Mouse (Mus musculus) lung, postnatal 10 days (tissue): ENCODE data around the gene Nr6a1.

Source experiments
- DNase-seq: peaks from one replicate; pipeline ENCODE4 v3.0.0; 2021

The Nr6a1 gene

DNA sequence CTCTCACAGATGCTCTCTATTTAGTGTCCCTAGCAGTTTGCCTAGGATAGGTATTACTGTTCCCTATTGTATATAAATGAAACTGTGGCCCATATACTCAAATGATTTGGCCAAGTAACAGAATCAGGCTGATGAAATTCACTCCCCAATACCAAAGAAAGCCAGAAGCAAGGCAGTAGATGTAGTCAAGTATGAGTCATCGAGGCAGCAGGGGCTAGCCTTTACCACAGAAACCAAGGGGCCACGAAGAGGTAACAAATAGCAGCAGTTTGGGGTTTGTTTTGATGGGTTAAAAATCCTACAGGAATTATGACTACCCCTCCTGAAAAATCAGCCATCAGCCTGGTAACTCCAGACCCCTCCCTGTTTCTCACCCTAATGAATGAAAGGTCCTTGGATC, 147.5 kb downstream of the Nr6a1 start:
- DNase-seq: no peak

DNA sequence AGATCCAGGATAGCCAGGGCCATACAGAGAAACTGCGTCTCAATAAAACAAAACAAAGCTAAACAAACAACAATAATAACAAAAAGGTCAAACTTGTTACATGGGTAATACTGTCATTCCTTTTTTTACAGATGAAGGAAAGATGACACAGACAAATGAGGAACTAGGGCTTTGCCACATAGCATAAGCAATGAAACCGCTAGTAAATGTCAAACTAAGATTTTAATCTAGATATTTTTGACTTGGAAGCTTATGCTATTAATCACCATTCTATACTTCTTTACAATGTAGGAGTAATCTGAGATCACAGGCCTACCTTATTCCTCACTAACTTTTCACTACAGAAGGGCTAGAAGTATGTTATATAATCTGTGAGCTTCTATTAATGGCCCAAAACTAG, 150.2 kb downstream of the Nr6a1 start:
- no peak for DNase-seq

DNA sequence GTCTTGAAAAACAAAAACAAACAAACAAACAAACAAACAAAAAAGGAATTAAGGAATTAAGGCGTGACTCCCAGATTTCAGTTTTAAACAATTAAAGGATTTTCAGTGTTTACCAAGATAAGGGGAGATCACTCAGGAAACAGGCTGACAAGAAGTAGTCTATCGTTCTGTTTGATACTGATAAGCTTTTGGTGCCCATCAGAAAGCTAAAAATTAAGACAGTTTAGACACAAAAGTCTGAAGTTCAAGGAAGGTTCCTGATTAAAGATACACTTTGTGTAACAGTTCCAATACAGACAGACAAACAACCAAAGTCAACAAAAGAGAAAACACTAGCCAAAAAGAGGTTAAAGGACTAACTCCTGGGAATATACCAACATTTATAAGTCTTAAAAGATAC, 152.6 kb downstream of the Nr6a1 start:
- DNase-seq: no peak

DNA sequence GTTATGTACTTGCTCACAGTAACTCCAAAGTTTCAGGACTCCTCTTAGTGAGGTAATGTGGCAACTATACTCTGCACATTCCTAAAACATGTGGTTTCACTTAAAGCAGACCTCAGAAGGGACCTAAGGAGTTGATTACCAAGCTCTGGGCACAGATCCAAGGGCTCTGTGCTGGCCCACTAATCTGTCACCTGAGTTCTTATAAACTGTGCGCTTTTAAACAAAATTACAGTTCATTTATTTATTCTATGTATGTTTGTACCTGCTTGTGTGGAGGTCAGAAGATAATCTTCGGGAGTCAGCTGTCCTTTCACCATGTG, 156.1 kb downstream of the Nr6a1 start:
- DNase-seq: peak; percentile 15

DNA sequence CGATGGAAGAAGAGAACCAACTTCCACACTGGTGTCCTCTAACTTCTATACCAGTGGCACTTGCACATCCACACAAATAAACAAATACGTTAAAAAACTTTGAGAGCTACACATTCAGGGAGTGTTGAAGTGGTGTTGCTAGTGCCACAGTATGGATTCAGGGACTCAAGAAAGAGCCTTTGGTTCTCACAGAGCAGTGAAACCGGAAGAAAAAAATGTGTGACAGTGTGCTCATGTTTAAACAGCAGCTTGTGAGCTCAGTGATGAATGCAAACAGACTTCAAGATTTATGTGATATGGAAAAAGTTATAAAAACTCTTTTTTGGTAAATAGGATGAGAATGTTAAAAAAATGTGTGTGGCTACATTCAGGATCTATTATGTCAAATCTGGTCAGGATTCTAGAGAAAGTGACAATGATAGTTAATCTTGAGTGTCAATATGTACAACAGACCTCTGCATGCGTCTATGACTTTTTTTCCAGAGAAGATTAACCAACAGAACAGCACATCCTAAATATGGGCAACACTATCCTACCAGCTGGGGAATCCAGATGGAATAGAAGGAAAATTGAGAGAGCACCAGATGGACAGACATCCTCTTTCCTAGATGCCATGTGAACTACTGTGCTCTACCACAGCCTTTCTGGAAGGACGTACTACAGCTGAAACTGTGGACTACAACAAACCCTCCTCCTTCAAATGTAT, 156.6 kb downstream of the Nr6a1 start:
- no peak for DNase-seq

DNA sequence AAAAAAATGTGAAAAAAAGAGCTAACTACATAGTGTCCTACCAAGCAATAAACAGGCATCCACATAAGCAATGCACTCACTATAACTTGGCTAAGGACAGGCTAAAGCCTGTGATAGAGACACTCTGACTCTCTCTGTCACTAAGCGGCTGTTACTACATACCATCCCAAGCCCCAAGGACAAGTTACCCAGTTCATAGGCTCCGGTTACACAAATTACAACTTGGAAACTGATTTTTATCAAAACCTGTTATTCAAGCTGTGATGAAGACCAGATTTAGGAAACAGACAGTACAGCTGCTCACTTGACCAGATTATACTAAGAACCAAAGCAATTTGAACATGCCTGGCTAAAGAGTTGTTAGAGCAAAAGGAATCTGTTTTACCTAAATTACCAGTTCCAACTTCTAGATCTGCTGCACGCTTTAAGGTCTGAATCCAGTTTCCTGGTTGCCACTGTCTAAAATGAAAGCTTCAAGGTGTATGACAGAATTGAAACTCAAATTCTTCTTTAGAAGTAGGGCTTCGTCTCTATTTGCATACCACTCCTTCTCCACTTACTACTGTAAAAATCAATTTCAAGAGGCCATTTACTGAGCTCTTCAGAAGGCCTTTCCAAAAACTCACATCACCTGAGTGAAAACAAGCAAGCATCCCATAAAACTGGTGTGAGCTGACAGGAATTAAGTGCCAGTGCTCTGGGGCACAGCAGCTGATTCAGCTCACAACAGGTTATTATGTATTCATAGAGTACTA, 160.1 kb downstream of the Nr6a1 start:
- DNase-seq: no peak

DNA sequence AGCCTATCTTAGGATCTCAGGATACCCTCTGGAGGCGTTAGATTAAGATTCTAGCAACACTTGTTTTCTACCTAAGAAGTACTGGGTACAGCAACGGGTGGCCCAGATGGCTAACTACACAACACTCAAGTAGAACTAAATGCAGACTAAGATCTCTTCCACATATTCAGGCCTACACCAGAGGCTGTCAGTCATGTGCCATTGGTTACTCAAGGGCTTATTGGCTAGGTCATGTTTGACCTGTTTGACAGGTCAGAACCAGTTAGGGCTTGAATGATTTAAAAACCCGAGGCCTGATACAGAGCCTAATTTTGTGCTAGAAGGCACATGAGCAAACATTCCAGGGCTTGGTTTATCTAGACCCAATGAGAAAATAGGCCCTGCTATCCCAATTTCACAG, 187.6 kb downstream of the Nr6a1 start:
- no peak for DNase-seq

DNA sequence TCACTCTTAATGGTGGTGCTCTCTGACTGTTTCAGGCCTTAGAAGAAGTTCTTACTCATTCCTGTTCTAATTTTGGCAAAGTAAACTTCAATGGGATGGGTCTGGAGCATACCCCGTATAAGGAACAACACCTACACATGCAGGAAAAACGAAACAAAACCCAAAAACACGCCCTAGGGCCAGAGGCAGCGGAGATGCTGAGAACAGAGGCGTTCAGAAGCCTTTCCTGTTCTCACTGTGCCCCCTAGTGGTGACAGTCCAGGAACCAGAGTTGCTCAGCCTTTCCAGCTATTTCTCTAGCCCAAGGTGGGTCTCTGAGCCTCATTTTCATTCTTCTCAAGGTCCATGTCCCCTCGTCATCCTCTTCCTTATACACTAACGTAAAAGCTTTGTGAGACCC, 188.1 kb downstream of the Nr6a1 start:
- DNase-seq: peak; percentile 80

DNA sequence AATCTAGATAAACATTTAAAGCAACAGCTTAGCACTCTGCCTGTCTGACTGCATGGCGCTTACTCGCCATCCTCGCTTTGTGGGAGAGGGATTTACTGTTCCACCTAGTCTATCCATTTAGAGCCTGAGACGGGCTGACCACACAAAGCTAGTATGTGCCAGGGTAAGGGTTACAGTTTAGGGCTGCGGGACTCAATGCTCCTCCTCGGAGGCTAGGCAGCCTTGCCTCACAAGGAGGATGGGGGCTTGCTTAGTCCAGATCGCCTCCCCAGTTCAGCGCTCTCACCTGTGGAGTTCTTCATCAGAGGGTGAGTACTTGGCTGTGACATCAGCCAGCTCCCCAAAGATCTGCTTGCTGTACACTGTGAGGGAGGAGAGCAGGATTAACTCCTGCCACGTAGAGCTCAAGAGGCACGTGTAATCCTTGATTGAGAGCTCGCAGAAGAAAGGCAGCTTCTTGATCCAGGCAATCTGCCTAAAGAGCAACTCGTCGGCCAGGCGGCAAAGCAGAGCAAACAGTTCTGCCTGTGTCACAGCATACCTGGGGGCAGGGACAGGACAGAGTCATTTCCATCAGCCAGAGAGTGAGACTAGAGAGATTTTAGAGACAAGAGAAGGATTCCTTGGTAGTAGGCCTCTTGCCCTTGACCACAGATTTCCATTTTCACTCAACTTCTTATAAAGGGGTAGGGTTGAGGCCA, 188.7 kb downstream of the Nr6a1 start:
- no peak for DNase-seq

DNA sequence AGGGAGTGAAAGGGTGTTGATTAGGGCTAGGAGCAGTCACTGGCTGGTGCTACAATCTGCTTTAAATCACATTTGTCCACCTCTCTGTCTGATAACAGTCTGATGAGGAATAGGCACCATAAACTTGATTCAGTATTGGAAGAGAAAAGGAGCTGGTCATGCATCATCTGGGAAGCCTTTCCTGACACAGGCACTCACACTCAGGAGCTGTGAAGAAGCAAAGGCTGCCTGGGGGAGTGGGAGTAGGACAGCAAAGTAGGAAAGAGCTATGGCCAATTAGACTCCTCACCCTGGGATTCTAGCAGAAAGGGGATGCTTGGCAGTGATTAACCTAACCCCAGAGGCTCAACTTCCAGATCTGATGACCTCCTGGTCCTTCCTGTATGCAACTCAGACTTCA, 191.7 kb downstream of the Nr6a1 start:
- no peak for DNase-seq

DNA sequence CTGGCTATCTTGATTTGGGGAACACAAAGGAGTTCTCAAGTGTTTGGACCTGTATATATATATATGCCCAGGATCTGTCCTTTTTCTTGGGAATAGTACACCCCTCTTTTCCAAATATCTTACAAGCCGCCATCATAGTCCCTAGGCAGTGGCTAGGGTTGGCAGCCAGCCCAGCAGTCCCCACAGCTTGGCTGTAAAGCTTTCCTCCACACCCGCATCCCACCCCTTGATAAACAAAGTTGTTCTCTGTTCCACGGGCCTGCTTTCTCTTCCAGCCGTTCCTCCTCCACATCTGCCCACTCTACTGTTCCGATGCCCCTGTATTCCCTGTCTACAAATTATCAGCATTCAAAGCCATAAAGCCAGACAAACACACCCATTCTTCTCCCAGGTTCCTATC, 192.8 kb downstream of the Nr6a1 start:
- DNase-seq: no peak

DNA sequence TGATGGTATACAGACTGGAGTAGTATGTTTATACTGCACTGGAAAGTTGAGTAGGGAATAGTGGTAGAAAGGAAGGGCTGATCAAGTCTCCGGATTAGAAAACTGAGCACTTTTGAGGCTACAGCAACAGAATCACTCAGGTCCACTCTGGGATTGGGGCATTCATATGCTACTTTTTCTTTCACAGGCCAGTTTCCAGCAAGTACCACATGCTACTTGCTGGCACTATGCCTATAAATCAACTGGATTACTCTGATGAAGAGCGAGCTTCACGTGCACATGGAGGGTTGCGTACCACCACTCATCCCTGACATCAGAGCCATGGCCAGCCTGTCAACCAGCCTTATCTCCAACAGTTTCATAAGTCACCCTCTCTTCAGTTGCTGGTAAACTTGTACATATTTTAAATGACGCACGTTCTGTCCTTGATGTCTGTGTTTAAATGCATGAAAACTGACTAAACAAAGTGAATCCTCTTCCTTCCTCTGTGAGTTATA, 197.1 kb downstream of the Nr6a1 start:
- no peak for DNase-seq

DNA sequence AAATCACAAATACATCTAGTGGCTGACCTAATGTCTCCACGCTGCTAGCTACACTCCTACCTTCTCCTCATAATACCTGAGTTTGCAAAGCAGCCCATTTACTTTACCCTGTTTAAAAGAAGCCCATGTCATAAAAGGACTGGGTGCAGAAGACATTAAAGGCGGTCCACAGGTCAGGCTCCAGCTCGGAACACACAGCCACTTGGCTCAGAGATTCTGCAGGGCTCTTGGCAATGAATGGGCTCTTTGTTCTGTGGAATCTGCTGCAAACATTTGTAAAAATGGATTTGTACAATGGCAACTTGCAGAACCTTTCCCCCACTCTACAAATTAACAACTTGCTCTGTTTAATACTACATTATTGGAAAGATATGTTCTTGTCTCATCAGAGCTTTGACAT, 202.1 kb downstream of the Nr6a1 start:
- DNase-seq: no peak

DNA sequence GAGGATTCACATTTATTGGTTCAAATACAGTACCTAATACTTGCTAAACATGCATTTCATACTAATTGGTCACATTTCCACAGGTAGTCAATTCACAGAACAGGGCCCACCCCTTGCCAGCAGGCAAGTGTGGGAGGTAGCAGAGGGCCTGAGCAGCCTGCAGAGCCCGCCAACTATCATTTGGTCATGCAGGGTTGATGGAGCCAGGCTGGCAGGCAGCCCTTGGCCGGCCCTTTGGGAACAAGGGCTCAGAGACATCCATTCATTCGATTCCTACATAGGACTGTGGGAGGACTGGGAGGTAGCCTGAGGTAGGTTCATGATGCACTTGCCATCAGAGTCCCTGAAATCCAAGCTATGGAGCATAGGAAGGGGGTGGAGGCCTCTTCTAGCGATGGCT, 204.1 kb downstream of the Nr6a1 start:
- DNase-seq: no peak

DNA sequence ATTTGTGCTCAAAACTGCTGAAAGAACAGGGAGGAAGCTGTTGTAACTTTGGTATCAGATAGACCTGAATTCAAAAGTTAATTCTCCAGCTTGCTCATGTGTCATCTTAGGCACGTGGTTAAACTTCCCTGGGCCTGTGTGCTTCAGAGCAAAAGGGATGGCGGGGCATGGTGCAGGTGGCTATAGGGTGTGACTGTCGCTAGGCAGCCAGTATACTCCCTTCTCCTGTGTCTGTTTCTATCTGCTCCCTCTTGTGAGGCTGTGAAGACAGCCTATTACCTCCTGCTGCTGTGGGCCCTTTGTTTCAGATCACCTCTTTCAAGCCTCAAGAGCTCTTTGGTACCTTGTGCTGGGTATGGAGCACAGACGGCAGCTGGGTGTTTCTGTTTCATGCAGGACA, 205.4 kb downstream of the Nr6a1 start:
- no peak for DNase-seq

DNA sequence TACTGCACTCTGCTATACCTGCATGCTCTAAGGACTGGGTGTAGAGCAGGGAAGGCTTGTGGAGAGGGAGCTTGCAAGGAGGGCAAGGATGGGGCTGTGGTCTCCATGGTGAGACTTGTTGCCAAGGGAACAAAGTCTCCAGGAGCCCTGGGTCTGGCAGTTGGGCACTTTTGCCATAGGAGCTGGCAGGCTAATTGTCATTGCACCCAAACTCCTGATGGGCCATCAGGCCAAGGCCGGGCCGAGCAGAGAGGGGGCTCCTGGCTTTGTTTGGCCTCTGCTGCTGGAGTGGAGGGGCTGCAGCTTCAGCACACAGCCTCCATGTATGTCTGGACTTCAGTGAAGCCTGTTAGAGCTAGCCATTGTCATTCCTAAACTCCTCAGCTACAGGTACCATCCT, 206.8 kb downstream of the Nr6a1 start:
- no peak for DNase-seq

DNA sequence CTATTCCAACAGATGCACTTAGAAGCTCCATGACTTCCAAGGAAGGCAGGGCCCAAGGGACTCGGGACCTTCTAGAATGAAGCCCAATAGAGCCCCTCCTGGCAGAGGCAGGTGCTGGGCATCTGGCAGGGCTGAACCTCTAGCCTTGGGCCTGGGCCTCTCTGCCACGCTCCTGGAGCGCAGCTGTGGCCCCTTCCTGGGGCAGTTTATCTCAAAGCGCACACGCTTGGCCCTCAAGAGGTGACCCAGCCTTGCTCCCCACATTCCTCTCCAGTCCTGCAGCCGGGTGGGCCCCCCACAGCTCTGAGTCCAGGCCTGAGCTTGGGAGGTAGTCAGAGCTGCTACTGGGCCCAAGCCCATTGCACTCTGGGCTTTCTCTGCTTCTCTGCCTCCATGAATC, 208.1 kb downstream of the Nr6a1 start:
- DNase-seq: no peak

DNA sequence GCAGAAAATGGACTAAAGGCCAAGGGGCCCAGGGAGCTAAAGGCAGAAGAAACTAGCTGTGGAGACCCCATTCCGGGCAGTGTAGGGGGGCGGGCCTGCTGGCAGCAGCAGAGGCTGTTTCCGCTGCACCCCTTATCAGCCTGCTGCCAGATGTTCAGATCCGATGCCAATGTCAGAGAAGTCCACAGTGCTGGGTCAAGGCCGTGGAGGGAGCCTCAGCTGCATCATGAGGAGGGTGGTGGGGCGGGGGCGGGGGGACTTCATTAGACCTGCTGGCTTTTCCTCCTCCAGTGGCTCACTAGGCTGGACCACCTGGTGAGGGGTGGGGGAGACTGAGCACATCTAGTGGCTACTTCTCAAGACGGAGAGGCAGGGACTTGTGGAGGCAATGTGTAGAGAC, 208.8 kb downstream of the Nr6a1 start:
- DNase-seq: no peak

DNA sequence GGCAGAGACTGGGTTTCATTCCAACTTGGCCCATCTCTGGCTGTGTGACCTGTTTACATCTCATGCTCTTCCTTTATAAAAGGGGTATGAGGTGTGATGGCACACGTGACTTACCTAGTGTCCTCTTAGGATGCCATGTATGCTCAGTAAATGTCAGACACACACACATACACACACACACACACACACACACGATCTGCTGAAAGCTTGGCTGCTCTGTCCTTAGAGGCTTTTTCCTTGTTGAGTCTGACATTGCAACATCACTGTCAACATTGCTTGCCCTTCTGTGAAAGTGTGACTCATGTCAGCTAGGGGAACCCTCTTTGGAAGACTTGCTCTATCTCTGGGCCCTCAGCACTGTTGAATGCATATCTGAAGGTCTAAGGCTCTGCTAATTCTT, 210.1 kb downstream of the Nr6a1 start:
- no peak for DNase-seq

DNA sequence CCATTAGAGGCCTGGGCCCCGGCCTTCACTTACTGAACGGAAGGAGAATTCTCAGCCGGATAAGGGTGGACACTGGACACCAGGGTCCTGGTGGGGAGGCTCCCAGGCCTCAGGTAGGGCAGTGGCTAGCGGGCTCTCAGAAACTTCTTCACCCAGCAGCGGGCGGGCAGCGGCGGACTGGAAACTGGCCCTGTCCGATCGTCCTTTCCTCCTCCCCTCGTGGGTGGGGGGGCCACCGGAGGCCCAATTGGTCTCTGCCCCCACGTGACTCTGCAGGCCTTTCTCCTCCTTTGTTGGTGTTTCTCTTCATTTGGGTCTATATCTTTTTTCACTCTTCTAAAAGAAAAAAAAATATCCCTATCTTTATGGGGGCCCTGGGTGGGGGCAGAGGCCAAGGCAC, 213.2 kb downstream of the Nr6a1 start, which contains the start of gene Nr5a1:
TSS of gene Nr5a1 (minus strand) at position 219 of the 400 bp plus-strand sequence.
- no peak for DNase-seq

DNA sequence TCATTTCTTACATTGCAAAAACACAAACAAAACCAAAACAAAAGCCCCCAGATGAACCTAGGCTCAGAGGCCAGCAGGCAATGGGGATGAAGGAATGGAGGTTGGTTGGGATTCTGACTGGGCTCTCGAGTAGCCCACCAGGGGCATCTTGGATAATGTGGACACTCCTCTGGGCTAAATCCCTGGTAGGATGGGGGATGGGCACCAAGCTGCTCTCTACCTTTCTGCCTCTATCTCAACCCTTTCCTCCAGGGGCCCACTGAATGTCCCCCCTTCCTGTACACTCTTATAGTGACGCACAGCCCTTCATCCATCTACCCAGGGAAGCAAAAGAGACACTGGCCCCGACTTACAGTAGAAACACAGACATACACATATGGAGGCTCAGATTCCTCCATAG, 213.9 kb downstream of the Nr6a1 start:
- DNase-seq: no peak

DNA sequence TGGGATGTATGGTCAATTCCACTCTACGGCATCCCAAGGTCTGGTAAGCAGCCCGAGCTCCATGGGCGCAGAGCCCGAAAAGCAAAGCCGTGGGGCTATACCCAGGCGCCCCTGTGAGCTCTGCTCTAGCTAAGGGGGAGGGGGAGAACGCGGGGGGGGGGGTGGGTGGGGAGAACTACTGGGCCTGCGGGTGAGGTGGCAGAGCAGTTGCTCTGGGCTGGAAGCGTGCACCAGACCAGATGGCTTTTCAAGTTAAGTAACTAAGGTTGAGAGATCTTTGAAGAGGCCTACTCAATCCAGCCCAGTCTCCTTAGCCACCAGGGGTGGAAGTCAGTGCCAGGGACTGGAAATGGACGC, 214.7 kb downstream of the Nr6a1 start:
- DNase-seq: no peak

DNA sequence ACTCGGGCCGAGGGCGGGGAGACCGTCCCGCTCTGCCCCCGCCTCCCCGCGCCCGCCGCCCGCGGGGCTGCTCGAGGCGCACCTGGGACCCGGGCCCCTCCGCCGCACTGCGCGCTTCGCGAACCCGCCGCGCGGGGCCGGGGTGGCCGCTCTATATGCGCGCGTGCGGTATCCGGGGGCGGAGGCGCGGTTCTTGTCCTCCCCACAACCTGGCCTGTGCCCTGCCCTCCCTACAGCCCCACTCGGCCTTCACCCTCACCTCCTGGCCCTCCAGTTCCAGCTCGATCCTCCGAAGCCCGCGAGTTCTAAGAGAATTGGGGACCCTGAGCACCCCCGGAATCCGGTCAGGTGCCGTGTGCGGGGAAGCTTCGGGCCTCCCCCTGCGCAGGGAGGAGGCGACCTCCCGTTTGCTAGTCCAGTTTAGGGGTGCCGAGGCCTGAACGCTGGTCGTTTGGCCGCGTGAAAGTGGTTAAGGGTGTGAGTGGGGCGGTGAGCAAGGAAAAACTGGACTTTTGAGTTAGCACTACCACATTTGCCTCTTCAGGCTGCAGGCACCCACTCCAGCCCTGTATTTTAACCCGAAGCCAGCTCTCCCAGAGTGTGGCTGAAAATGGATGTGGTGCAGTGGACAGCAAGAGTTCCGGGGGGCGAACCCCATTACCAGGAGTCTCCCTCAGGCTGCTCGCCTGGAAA, 215.3 kb downstream of the Nr6a1 start:
- DNase-seq: no peak

DNA sequence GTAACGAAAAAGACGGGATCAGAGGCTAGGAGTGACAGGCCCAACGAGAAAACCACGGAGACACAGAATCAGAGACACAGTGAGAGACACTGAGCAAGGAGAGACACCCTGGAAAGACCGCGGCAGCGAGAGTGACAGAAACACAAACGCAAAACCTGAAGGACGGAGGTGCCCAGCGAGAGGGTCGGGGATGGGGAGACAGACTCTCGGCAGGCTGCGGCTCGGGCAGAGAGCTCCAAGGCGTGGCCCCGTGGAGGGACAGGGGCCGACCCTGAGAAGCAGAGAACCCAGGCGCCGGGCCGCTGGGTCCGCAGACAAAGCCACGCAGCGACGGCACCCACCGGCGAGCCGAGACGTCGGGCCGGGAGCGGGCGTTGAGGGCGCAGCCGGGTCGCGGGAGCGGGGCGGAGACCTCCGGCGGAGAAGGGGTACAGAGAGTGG, 216.0 kb downstream of the Nr6a1 start:
- no peak for DNase-seq
